Mouse (Mus musculus): ENCODE results near the gene Mllt6. TPM values are rescaled to one million over a fixed set of nuclear protein-coding genes. Genes with fewer than 3 reads are reported as not detected.
"Not testable (repeated sequence)": the region's sequence is repeated elsewhere in the genome, so short reads cannot be mapped to it uniquely, and the experiment has no call there.

Gene Mllt6
- polyA plus RNA-seq, 1 experiment from 2014 or later: 2.6 TPM

- WGBS: 90% methylated on average over 15 of the region's 15 CpGs
- H3K36me3 ChIP-seq: peaks cover 97% of the 10 kb centered on the region
- no peak for DNase-seq (ENCODE audit: low spot score)
- H3K4me1 ChIP-seq: no peaks in the 10 kb centered on the region
- H3K27me3 ChIP-seq (ENCODE audit: low read depth, poor library complexity, severe bottlenecking): no peaks in the 10 kb centered on the region
- H3K9me3 ChIP-seq (replicated peaks): peaks cover 8% of the 10 kb centered on the region; the same call in 1 of the 2 replicates
- no peak overlapping the region for H3K27ac ChIP-seq (replicated peaks)
- no peak overlapping the region for H3K4me3 ChIP-seq
Observed at GRCm38 (mm10) chr11:97718281-97718860, 55.2 kb downstream of the Mllt6 start.

GRCm38 (mm10) chr11:97719041-97719440 is 55.8 kb downstream of the Mllt6 start:
- Histone ChIP-seq H3K4me3 (no peak overlapping the region), H3K27ac (replicated peaks) (no peak overlapping the region), H3K9me3 (replicated peaks) (peaks cover 8% of the 10 kb centered on the region; the same call in 1 of the 2 replicates), H3K4me1 (no peaks in the 10 kb centered on the region), H3K36me3 (peaks cover 97% of the 10 kb centered on the region), H3K27me3 (ENCODE audit: low read depth, poor library complexity, severe bottlenecking) (no peaks in the 10 kb centered on the region)
- DNase-seq (ENCODE audit: low spot score): no peak
- 90% methylated on average over 4 of the region's 4 CpGs for WGBS

GRCm38 (mm10) chr11:97721338-97721737 is 58.1 kb downstream of the Mllt6 start:
- Histone ChIP-seq H3K27me3 (ENCODE audit: low read depth, poor library complexity, severe bottlenecking) (no peaks in the 10 kb centered on the region), H3K27ac (replicated peaks) (no peak overlapping the region), H3K4me1 (no peaks in the 10 kb centered on the region), H3K36me3 (peaks cover 97% of the 10 kb centered on the region), H3K4me3 (no peak overlapping the region), H3K9me3 (replicated peaks) (peaks cover 8% of the 10 kb centered on the region; the same call in 1 of the 2 replicates)
- DNase-seq (ENCODE audit: low spot score): no peak
- WGBS: 91% methylated on average over 4 of the region's 4 CpGs

GRCm38 (mm10) chr11:97723709-97724108 is 60.5 kb downstream of the Mllt6 start:
- Histone ChIP-seq H3K9me3 (replicated peaks) (peaks cover 8% of the 10 kb centered on the region; the same call in 1 of the 2 replicates), H3K27me3 (ENCODE audit: low read depth, poor library complexity, severe bottlenecking) (no peaks in the 10 kb centered on the region), H3K36me3 (peaks cover 99% of the 10 kb centered on the region), H3K4me3 (no peak overlapping the region), H3K27ac (replicated peaks) (no peak overlapping the region), H3K4me1 (0 out of 2 replicates have a peak, but pooled peaks cover 1% of the 10 kb centered on the region)
- WGBS: 88% methylated on average over 7 of the region's 7 CpGs
- DNase-seq (ENCODE audit: low spot score): no peak

GRCm38 (mm10) chr11:97728311-97728710 is 65.1 kb downstream of the Mllt6 start:
- DNase-seq (ENCODE audit: low spot score): no peak
- peaks cover 92% of the 10 kb centered on the region for H3K36me3 ChIP-seq
- H3K27me3 ChIP-seq (ENCODE audit: low read depth, poor library complexity, severe bottlenecking): no peaks in the 10 kb centered on the region
- 83% methylated on average over 7 of the region's 7 CpGs for WGBS
- H3K4me1 ChIP-seq: 0 out of 2 replicates have a peak, but pooled peaks cover 7% of the 10 kb centered on the region
- no peaks in the 10 kb centered on the region for H3K9me3 ChIP-seq (replicated peaks)
- H3K4me3 ChIP-seq: no peak overlapping the region
- H3K27ac ChIP-seq (replicated peaks): no peak overlapping the region

- H3K27me3 ChIP-seq (ENCODE audit: low read depth, poor library complexity, severe bottlenecking): no peaks in the 10 kb centered on the region
- no peak for DNase-seq (ENCODE audit: low spot score)
- WGBS: 93% methylated on average over 7 of the region's 7 CpGs
- no peak overlapping the region for H3K4me3 ChIP-seq
- H3K36me3 ChIP-seq: peaks cover 88% of the 10 kb centered on the region
- H3K9me3 ChIP-seq (replicated peaks): no peaks in the 10 kb centered on the region
- H3K27ac ChIP-seq (replicated peaks): no peak overlapping the region
- H3K4me1 ChIP-seq: peaks cover 9% of the 10 kb centered on the region
Observed at GRCm38 (mm10) chr11:97728730-97729129, 65.5 kb downstream of the Mllt6 start.

- H3K4me1 ChIP-seq: peaks cover 15% of the 10 kb centered on the region
- H3K4me3 ChIP-seq: no peak overlapping the region
- DNase-seq (ENCODE audit: low spot score): no peak
- no peaks in the 10 kb centered on the region for H3K9me3 ChIP-seq (replicated peaks)
- H3K36me3 ChIP-seq: peaks cover 39% of the 10 kb centered on the region
- WGBS: 56% methylated on average over 10 of the region's 10 CpGs
- no peaks in the 10 kb centered on the region for H3K27me3 ChIP-seq (ENCODE audit: low read depth, poor library complexity, severe bottlenecking)
- H3K27ac ChIP-seq (replicated peaks): 0 out of 2 replicates have a peak overlapping the region, but pooled peaks have one; percentile 19
Observed at GRCm38 (mm10) chr11:97733689-97734088, 70.5 kb downstream of the Mllt6 start.

GRCm38 (mm10) chr11:97734810-97735209 is 71.6 kb downstream of the Mllt6 start:
- not testable (repeated sequence) for H3K4me3 ChIP-seq; H3K4me1 ChIP-seq; H3K9me3 ChIP-seq (replicated peaks); H3K27ac ChIP-seq (replicated peaks); DNase-seq (ENCODE audit: low spot score); H3K27me3 ChIP-seq (ENCODE audit: low read depth, poor library complexity, severe bottlenecking)
- 87% methylated on average over 5 of the region's 5 CpGs for WGBS
- H3K36me3 ChIP-seq: peaks cover 28% of the 10 kb centered on the region

Small RNA genes lying within 50 kb of the gene (microRNA-seq; reads per million reads assigned to microRNA genes)
- gene Gm24158 (not detected), gene Mir6927 (not detected)

Other genes with a start within 250 kb of the Mllt6 start
- 1.9 and 2.3 TPM in 2 replicates for gene Arhgap23, start 247.9 kb upstream of the Mllt6 start, polyA plus RNA-seq (2016; fragmentation: Nextera tagmentation; extraction: Ambion mirVana)
- 0.25 and 0.28 TPM in 2 replicates for gene 4933428G20Rik, start 163.1 kb upstream of the Mllt6 start, polyA plus RNA-seq (2016; fragmentation: Nextera tagmentation; extraction: Ambion mirVana)
- gene Srcin1, start 87.2 kb upstream of the Mllt6 start, polyA plus RNA-seq (2016; fragmentation: Nextera tagmentation; extraction: Ambion mirVana): 0.89 and 1.6 TPM in 2 replicates
- gene Epop, start 33.7 kb upstream of the Mllt6 start, polyA plus RNA-seq (2016; fragmentation: Nextera tagmentation; extraction: Ambion mirVana): 10.4 and 13.3 TPM in 2 replicates
- gene Cisd3, start 22.4 kb downstream of the Mllt6 start, polyA plus RNA-seq (2016; fragmentation: Nextera tagmentation; extraction: Ambion mirVana): 20.5 and 21.7 TPM in 2 replicates
- gene Pcgf2, start 37.1 kb downstream of the Mllt6 start, polyA plus RNA-seq (2016; fragmentation: Nextera tagmentation; extraction: Ambion mirVana): 16.0 and 18.6 TPM in 2 replicates
- gene Psmb3, start 40.0 kb downstream of the Mllt6 start, polyA plus RNA-seq (2016; fragmentation: Nextera tagmentation; extraction: Ambion mirVana): 606 and 631 TPM in 2 replicates
- gene Pip4k2b, start 81.3 kb downstream of the Mllt6 start, polyA plus RNA-seq (2016; fragmentation: Nextera tagmentation; extraction: Ambion mirVana): 1.4 and 1.5 TPM in 2 replicates
- 20.5 and 21.8 TPM in 2 replicates for gene Cwc25, start 103.1 kb downstream of the Mllt6 start, polyA plus RNA-seq (2016; fragmentation: Nextera tagmentation; extraction: Ambion mirVana)
- gene 1700001P01Rik, start 112.5 kb downstream of the Mllt6 start, polyA plus RNA-seq (2016; fragmentation: Nextera tagmentation; extraction: Ambion mirVana): 0.20 and 0.46 TPM in 2 replicates
- 378 and 451 TPM in 2 replicates for gene Rpl23, start 119.0 kb downstream of the Mllt6 start, polyA plus RNA-seq (2016; fragmentation: Nextera tagmentation; extraction: Ambion mirVana)
- gene Lasp1, start 135.6 kb downstream of the Mllt6 start, polyA plus RNA-seq (2016; fragmentation: Nextera tagmentation; extraction: Ambion mirVana): 75.1 and 88.8 TPM in 2 replicates
- gene B230217C12Rik, start 177.4 kb downstream of the Mllt6 start, polyA plus RNA-seq (2016; fragmentation: Nextera tagmentation; extraction: Ambion mirVana): 12.6 and 14.3 TPM in 2 replicates
- 0.38 and 0.40 TPM in 2 replicates for gene Fbxo47, start 220.7 kb downstream of the Mllt6 start, polyA plus RNA-seq (2016; fragmentation: Nextera tagmentation; extraction: Ambion mirVana)

Data from midbrain, embryonic 10.5 days (tissue).